Mouse (Mus musculus) cerebellum, adult 9-10 months (tissue): Measurements from ENCODE around the gene Gpr50.
A peak's percentile ranks its signal among the peaks of the same experiment; 100 is the strongest.

Experiments
- DNase-seq: peaks from one replicate; pipeline ENCODE4 v3.0.0; 2022

The Gpr50 gene

GRCm38 (mm10) chrX:71663374-71663773, at the start of gene Gpr50:
TSS of gene Gpr50 (plus strand) at chrX:71663667.
- DNase-seq: no peak

- DNase-seq: no peak
Measured at GRCm38 (mm10) chrX:71622286-71622685, 41.2 kb upstream of the Gpr50 start.

GRCm38 (mm10) chrX:71623843-71624242, 39.6 kb upstream of the Gpr50 start:
- no peak for DNase-seq

GRCm38 (mm10) chrX:71628306-71628705, 35.2 kb upstream of the Gpr50 start:
- DNase-seq: peak; percentile 46

- DNase-seq: no peak
Measured at GRCm38 (mm10) chrX:71630709-71631108, 32.8 kb upstream of the Gpr50 start.

GRCm38 (mm10) chrX:71631130-71631529, 32.3 kb upstream of the Gpr50 start:
- no peak for DNase-seq

- peak; percentile 53 for DNase-seq
Measured at GRCm38 (mm10) chrX:71647958-71648357, 15.5 kb upstream of the Gpr50 start.

- DNase-seq: no peak
Measured at GRCm38 (mm10) chrX:71648434-71648833, 15.0 kb upstream of the Gpr50 start.

GRCm38 (mm10) chrX:71648848-71649454, 14.5 kb upstream of the Gpr50 start:
- DNase-seq: peak; percentile 45

- no peak for DNase-seq
Measured at GRCm38 (mm10) chrX:71649993-71650392, 13.5 kb upstream of the Gpr50 start.

- no peak for DNase-seq
Measured at GRCm38 (mm10) chrX:71661794-71662193, 1.7 kb upstream of the Gpr50 start.

- DNase-seq: no peak
Measured at GRCm38 (mm10) chrX:71663871-71664687, 612 bp downstream of the Gpr50 start.

GRCm38 (mm10) chrX:71664688-71665026, 1.2 kb downstream of the Gpr50 start:
- DNase-seq: no peak

GRCm38 (mm10) chrX:71670254-71670653, 6.8 kb downstream of the Gpr50 start:
- DNase-seq: no peak

GRCm38 (mm10) chrX:71700817-71701469, 37.5 kb downstream of the Gpr50 start:
- no peak for DNase-seq
